In genomic region chr16:5050251-5051110, GRCm38 (mm10) we compare ENCODE assay signal across 9 mouse cellular contexts. TPM values are rescaled to one million over a fixed set of nuclear protein-coding genes. Genes with fewer than 3 reads are reported as not detected.
DNase-seq lines count a peak whose midpoint lies in the region; ATAC-seq and TF ChIP-seq lines count a peak whose summit lies in the region.
"Had no signal": no experiment of that assay in that cellular context is flagged by ENCODE, and none has a peak within 500 bp of the region (broad histone marks: within the 10 kb centered on the region; RNA-seq: fewer than 3 reads in every experiment).

No protein-coding gene starts in this region.

- peak overlapping the region; percentile 92 for H3K4me3 ChIP-seq in G1E (ENCODE audit: low read depth, low read length)
- peak overlapping the region; percentile 97 for H3K4me3 ChIP-seq in forebrain, embryonic 15.5 days

- H3K27ac ChIP-seq in forebrain, embryonic 15.5 days (replicated peaks), result peak overlapping the region; percentile 99

- TF ChIP-seq CTCF in G1E (IDR thresholded peaks at IDR 0.05; ENCODE audit: low read depth, low read length), result no peak

- peak; percentile 66 for DNase-seq in G1E (ENCODE audit: low spot score)
- DNase-seq in c-Kit-positive CD71-positive TER-119-negative erythroid progenitor cells, embryonic 14.5 days (ENCODE audit: low read depth), result peak; percentile 52
- DNase-seq in heart, postnatal 4 days, result peak; percentile 82
- DNase-seq in layer of hippocampus, postnatal 36 days, result peak; percentile 69 to 72
- DNase-seq in lung, postnatal 25 days (ENCODE audit: low spot score), result peak; percentile 79
- peak; percentile 25 for DNase-seq in retina, adult 2 months (ENCODE audit: low read depth, low spot score)
- peak; percentile 87 for DNase-seq in thymus, postnatal 25 days

- H3K27me3 ChIP-seq in G1E (ENCODE audit: insufficient read depth, low read length), result no peaks in the 10 kb centered on the region
- H3K27me3 ChIP-seq in forebrain, embryonic 15.5 days, result no peaks in the 10 kb centered on the region

- no peaks in the 10 kb centered on the region for H3K9me3 ChIP-seq in G1E (replicated peaks)
- H3K9me3 ChIP-seq in forebrain, embryonic 15.5 days, result no peaks in the 10 kb centered on the region

- peaks cover 38% of the 10 kb centered on the region for H3K36me3 ChIP-seq in G1E (replicated peaks)
- H3K36me3 ChIP-seq in forebrain, embryonic 15.5 days, result peaks cover 29% of the 10 kb centered on the region

- peak overlapping the region; percentile 95 for H3K9ac ChIP-seq in forebrain, embryonic 15.5 days (replicated peaks)

- no peak for ATAC-seq in G1E (ENCODE audit: extremely low read depth, insufficient number of reproducible peaks, low FRiP score, poor library complexity, severe bottlenecking)
- ATAC-seq in forebrain, embryonic 15.5 days (replicated peaks), result peak; percentile 71

- H3K4me2 ChIP-seq in forebrain, embryonic 15.5 days (replicated peaks), result peak overlapping the region; percentile 92

- under 1% methylated on average over 77 of the region's 78 CpGs for WGBS in forebrain, embryonic 15.5 days

- H3K4me1 ChIP-seq in G1E (ENCODE audit: insufficient read depth, low read depth, low read length), result peaks cover 42% of the 10 kb centered on the region
- H3K4me1 ChIP-seq in forebrain, embryonic 15.5 days, result peaks cover 43% of the 10 kb centered on the region

RNA-seq across cellular contexts. Expression of gene Ubn1, which starts 0.6 kb away (rescaled TPM):
- total RNA-seq in G1E (2014; fragmentation: Nextera tagmentation), result 61.9 and 69.8 TPM in 2 replicates
- 55.9 and 56.9 TPM in 2 replicates for total RNA-seq in G1E (2017)
- polyA plus RNA-seq in G1E (2012), result 15.6 and 16.5 TPM in 2 replicates
- polyA plus RNA-seq in forebrain, embryonic 15.5 days (2015; fragmentation: Nextera tagmentation; extraction: Ambion mirVana), result 17.8 and 18.3 TPM in 2 replicates
- 10 to 100 TPM; 34.8 to 37.5 TPM for total RNA-seq in heart, postnatal 4 days (2021)
- total RNA-seq in layer of hippocampus, postnatal 36 days (2021), result 10 to 100 TPM; 42.9 to 45.0 TPM

RNA-seq across cellular contexts. Expression of gene Glyr1, which starts 0.8 kb away (rescaled TPM):
- 65.1 and 79.1 TPM in 2 replicates for total RNA-seq in G1E (2014; fragmentation: Nextera tagmentation)
- 103 and 118 TPM in 2 replicates for total RNA-seq in G1E (2017)
- polyA plus RNA-seq in G1E (2012), result 16.8 and 25.9 TPM in 2 replicates
- 192 and 196 TPM in 2 replicates for polyA plus RNA-seq in forebrain, embryonic 15.5 days (2015; fragmentation: Nextera tagmentation; extraction: Ambion mirVana)
- total RNA-seq in heart, postnatal 4 days (2021), result 10 to 100 TPM; 63.3 to 66.4 TPM
- total RNA-seq in layer of hippocampus, postnatal 36 days (2021), result 100 to 1,000 TPM; 139 TPM

RNA-seq across cellular contexts. Expression of gene Rogdi, which starts 37.1 kb away (rescaled TPM):
- total RNA-seq in G1E (2014; fragmentation: Nextera tagmentation), result 41.0 and 51.0 TPM in 2 replicates
- 4.1 and 4.7 TPM in 2 replicates for total RNA-seq in G1E (2017)
- polyA plus RNA-seq in G1E (2012), result 33.3 and 70.0 TPM in 2 replicates
- polyA plus RNA-seq in forebrain, embryonic 15.5 days (2015; fragmentation: Nextera tagmentation; extraction: Ambion mirVana), result 91.4 and 99.8 TPM in 2 replicates
- total RNA-seq in heart, postnatal 4 days (2021), result 10 to 100 TPM; 25.2 to 27.6 TPM
- 100 to 1,000 TPM; 362 to 395 TPM for total RNA-seq in layer of hippocampus, postnatal 36 days (2021)

RNA-seq across cellular contexts. Expression of gene Smim22, which starts 43.4 kb away (rescaled TPM):
- total RNA-seq in G1E (2014; fragmentation: Nextera tagmentation) (not detected in 2 replicates), G1E (2017) (not detected in 2 replicates)
- not detected in 2 replicates for polyA plus RNA-seq in G1E (2012)
- polyA plus RNA-seq in forebrain, embryonic 15.5 days (2015; fragmentation: Nextera tagmentation; extraction: Ambion mirVana), result 1.0 and 1.1 TPM in 2 replicates
- not detected for total RNA-seq in heart, postnatal 4 days (2021)
- total RNA-seq in layer of hippocampus, postnatal 36 days (2021), result not detected
- total RNA-seq: neutrophil, adult 5-6 weeks had no signal

RNA-seq across cellular contexts. Expression of gene Sept12, which starts 52.8 kb away (rescaled TPM):
- total RNA-seq in G1E (2014; fragmentation: Nextera tagmentation) (not detected in 2 replicates), G1E (2017) (0.05 TPM in 1 of 2 replicates, not detected in the other)
- 0.07 TPM in 1 of 2 replicates, not detected in the other for polyA plus RNA-seq in G1E (2012)
- not detected in 2 replicates for polyA plus RNA-seq in forebrain, embryonic 15.5 days (2015; fragmentation: Nextera tagmentation; extraction: Ambion mirVana)
- total RNA-seq in heart, postnatal 4 days (2021), result not detected
- not detected for total RNA-seq in layer of hippocampus, postnatal 36 days (2021)
- total RNA-seq: neutrophil, adult 5-6 weeks had no signal

Comparison
In these comparisons a context has a peak if more than half of its experiments do, and no peak if none do; other contexts are left out.
1. DNase-seq: peak in every context shown above with its lines; median percentile 87 in thymus, postnatal 25 days; 82 in heart, postnatal 4 days; 79 in lung, postnatal 25 days; 70 in layer of hippocampus, postnatal 36 days; 66 in G1E; 52 in c-Kit-positive CD71-positive TER-119-negative erythroid progenitor cells, embryonic 14.5 days; 25 in retina, adult 2 months.
2. RNA of gene Rogdi, which starts 37.1 kb away (total RNA-seq): 362 to 395 TPM in layer of hippocampus, postnatal 36 days; 4.1 to 51.0 TPM in G1E and 25.2 to 27.6 TPM in heart, postnatal 4 days; every median in the first group is over 4 times any median in the second.